In the genomic region with DNA sequence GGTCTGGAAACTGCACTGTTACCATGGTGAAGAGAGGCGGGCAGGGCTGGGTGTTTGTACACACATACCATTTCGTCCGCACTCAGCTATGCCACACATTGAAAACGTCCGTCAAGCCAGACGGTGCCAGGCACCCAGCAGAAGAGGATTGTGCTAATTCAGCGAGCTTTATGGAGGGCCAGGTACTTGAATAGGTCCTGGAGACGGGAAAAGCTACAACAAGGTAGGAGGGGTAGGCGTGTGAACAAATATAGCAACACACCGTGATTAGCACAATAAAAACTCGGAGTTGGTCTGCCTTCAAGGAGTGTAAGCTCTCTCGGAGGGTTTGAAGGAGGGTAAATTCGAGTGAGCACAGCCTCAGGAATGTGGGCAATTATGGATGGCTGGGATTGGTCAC, we compare ENCODE assay signal across 21 mouse cellular contexts. TPM values are rescaled to one million over a fixed set of nuclear protein-coding genes. Genes with fewer than 3 reads are reported as not detected.
DNase-seq lines count a peak whose midpoint lies in the region; ATAC-seq and TF ChIP-seq lines count a peak whose summit lies in the region.
"Had no signal": no experiment of that assay in that cellular context is flagged by ENCODE, and none has a peak within 500 bp of the region (broad histone marks: within the 10 kb centered on the region; RNA-seq: fewer than 3 reads in every experiment).

No protein-coding gene starts in this region.

- no peak for DNase-seq in frontal cortex, postnatal 25 days (ENCODE audit: low spot score in 2 of 2)
- no peak for DNase-seq in layer of hippocampus, adult 2 months (ENCODE audit: low spot score in 2 of 2)
- no peak for DNase-seq in layer of hippocampus, adult 9-10 months (ENCODE audit: low spot score)
- peak; percentile 59 for DNase-seq in lung, adult 2 months
- peak; percentile 56 to 79 for DNase-seq in lung, postnatal 4 days
- no peak for DNase-seq in adrenal gland, postnatal 4 days (ENCODE audit: low spot score in 2 of 2)
- DNase-seq in adrenal gland, postnatal 25 days, result no peak
- DNase-seq: cerebellum, adult 11-12 months; kidney, adult 8-10 months; midbrain, embryonic 14.5 days; spleen, adult 18-20 months; thymus, postnatal 25 days had no signal

- H3K27ac ChIP-seq in layer of hippocampus, adult 2 months, result peak overlapping the region; percentile 67
- H3K27ac ChIP-seq: embryonic facial prominence, embryonic 12.5 days; hindbrain, embryonic 12.5 days had no signal

- H3K4me3 ChIP-seq in layer of hippocampus, adult 2 months, result peak overlapping the region; percentile 41
- H3K4me3 ChIP-seq in lung, adult 2 months (replicated peaks; ENCODE audit: extremely low read depth, low read depth, low read length), result peak overlapping the region; percentile 73
- H3K4me3 ChIP-seq: embryonic facial prominence, embryonic 12.5 days; hindbrain, embryonic 12.5 days had no signal

- 64% methylated on average over 13 of the region's 13 CpGs for WGBS in lung, adult 2 months

- peak; percentile 58; the same call in 1 of the 2 replicates for TF ChIP-seq POLR2A in lung, adult 2 months (IDR thresholded peaks at IDR 0.05; ENCODE audit: borderline replicate concordance, extremely low read depth, low read depth, low read length)

- TF ChIP-seq CTCF in layer of hippocampus, adult 2 months (conservative IDR thresholded peaks at IDR 0.05), result no peak
- TF ChIP-seq CTCF in lung, adult 2 months (IDR thresholded peaks at IDR 0.05; ENCODE audit: insufficient read depth, low read length), result no peak

- ATAC-seq in frontal cortex, adult (ENCODE audit: low TSS enrichment), result peak; percentile 44; the same call in 1 of the 2 replicates

- peaks cover 6% of the 10 kb centered on the region; the same call in 1 of the 2 replicates for H3K4me1 ChIP-seq in lung, adult 2 months (ENCODE audit: control insufficient read depth, insufficient read depth, low read length)
- H3K4me1 ChIP-seq: embryonic facial prominence, embryonic 12.5 days; hindbrain, embryonic 12.5 days had no signal

RNA-seq across cellular contexts. Expression of gene Scnn1a, which starts 2.3 kb away (rescaled TPM):
- total RNA-seq in layer of hippocampus, adult 2 months (2021), result 1 to 10 TPM; 4.3 to 5.2 TPM
- polyA plus RNA-seq in lung, adult 2 months (2012; rRNA removed), result 245 and 249 TPM in 2 replicates
- total RNA-seq in adrenal gland, postnatal 4 days (2021), result 1 to 10 TPM; 1.7 to 4.5 TPM
- 1.6 and 1.9 TPM in 2 replicates for total RNA-seq in adrenal gland, postnatal 25 days (2021)

RNA-seq across cellular contexts. Expression of gene Ltbr, which starts 9.1 kb away (rescaled TPM):
- 1 to 10 TPM; 6.6 to 9.8 TPM for total RNA-seq in layer of hippocampus, adult 2 months (2021)
- polyA plus RNA-seq in lung, adult 2 months (2012; rRNA removed), result 107 and 116 TPM in 2 replicates
- total RNA-seq in adrenal gland, postnatal 4 days (2021), result 10 to 100 TPM; 88.9 to 89.8 TPM
- total RNA-seq in adrenal gland, postnatal 25 days (2021), result 78.7 and 91.8 TPM in 2 replicates

RNA-seq across cellular contexts. Expression of gene Tnfrsf1a, which starts 26.4 kb away (rescaled TPM):
- 10 to 100 TPM; 12.0 to 12.1 TPM for total RNA-seq in layer of hippocampus, adult 2 months (2021)
- polyA plus RNA-seq in lung, adult 2 months (2012; rRNA removed), result 186 and 200 TPM in 2 replicates
- 100 to 1,000 TPM; 219 to 241 TPM for total RNA-seq in adrenal gland, postnatal 4 days (2021)
- total RNA-seq in adrenal gland, postnatal 25 days (2021), result 247 and 250 TPM in 2 replicates

RNA-seq across cellular contexts. Expression of gene Tuba3a, which starts 37.0 kb away (rescaled TPM):
- total RNA-seq in layer of hippocampus, adult 2 months (2021), result not detected
- polyA plus RNA-seq in lung, adult 2 months (2012; rRNA removed), result 0.17 and 0.19 TPM in 2 replicates
- total RNA-seq in adrenal gland, postnatal 4 days (2021), result not detected
- not detected in 2 replicates for total RNA-seq in adrenal gland, postnatal 25 days (2021)
- total RNA-seq: common myeloid progenitor, adult 5-6 weeks; left cerebral cortex, postnatal 36 days; megakaryocyte progenitor cell, adult 5-6 weeks had no signal
- polyA plus RNA-seq: brain, embryonic 14.5 days; heart, embryonic 16.5 days; hindbrain, embryonic 12.5 days; liver, embryonic 11.5 days; midbrain, embryonic 14.5 days had no signal

RNA-seq across cellular contexts. Expression of gene Plekhg6, which starts 57.8 kb away (rescaled TPM):
- under 1 TPM in 1 of 2 experiments, not detected in 1; 0.17 TPM for total RNA-seq in layer of hippocampus, adult 2 months (2021)
- polyA plus RNA-seq in lung, adult 2 months (2012; rRNA removed), result 1.3 and 2.6 TPM in 2 replicates
- total RNA-seq in adrenal gland, postnatal 4 days (2021), result under 1 TPM; 0.59 to 0.62 TPM
- total RNA-seq in adrenal gland, postnatal 25 days (2021), result 0.30 and 0.38 TPM in 2 replicates
- total RNA-seq: common myeloid progenitor, adult 5-6 weeks; megakaryocyte progenitor cell, adult 5-6 weeks had no signal

Comparison
In these comparisons a context has a peak if more than half of its experiments do, and no peak if none do; other contexts are left out.
1. DNase-seq: peak in lung, adult 2 months (single experiment) and lung, postnatal 4 days (2 of 2); none in frontal cortex, postnatal 25 days (0 of 2), layer of hippocampus, adult 2 months (0 of 2), layer of hippocampus, adult 9-10 months (single experiment), adrenal gland, postnatal 4 days (0 of 2) and adrenal gland, postnatal 25 days (single experiment).
2. RNA of gene Tnfrsf1a, which starts 26.4 kb away (total RNA-seq): 247 to 250 TPM in adrenal gland, postnatal 25 days and 219 to 241 TPM in adrenal gland, postnatal 4 days; 12.0 to 12.1 TPM in layer of hippocampus, adult 2 months; every median in the first group is over 10 times any median in the second.